Mouse (Mus musculus) ES-Bruce4 (cell line): ENCODE measurements around the gene Stom.

Experiments
- CTCF ChIP-seq: IDR thresholded peaks from one replicate; pipeline ENCODE4 v1.8.1; 2011; ENCODE audit warnings: low read depth, low read length
- EP300 ChIP-seq: IDR thresholded peaks from 2 replicates; pipeline ENCODE4 v1.6.1; 2011; ENCODE audit warnings: low read depth, low read length; ENCODE audit not compliant: insufficient read depth
- POLR2A ChIP-seq: IDR thresholded peaks from one replicate; pipeline ENCODE4 v1.8.1; 2011; ENCODE audit warnings: low read length; ENCODE audit not compliant: insufficient read depth

DNA sequence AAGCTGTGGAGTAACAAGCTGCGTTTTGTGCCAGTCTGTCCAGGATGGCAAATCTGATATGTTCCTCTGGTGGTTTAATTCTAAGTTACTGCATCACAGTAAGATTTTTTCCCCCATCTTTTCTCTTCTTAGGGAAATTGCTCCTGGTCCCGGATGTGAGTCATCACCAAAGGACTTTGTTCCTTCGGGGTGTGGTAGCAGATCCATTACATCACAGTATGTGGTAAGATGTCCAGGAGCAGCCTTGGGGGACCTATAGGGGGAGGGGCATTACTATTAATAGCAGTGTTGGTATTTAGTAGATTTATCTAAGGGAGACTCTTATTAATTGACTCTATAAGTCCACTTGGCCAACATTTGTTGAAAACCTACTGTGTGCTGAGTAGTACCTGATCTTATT, 5.8 kb upstream of the Stom start:
- TF ChIP-seq CTCF: no peak
- no peak for TF ChIP-seq POLR2A
- no peak for TF ChIP-seq EP300
